In genomic region chr8:71462786-71463185, GRCm38 (mm10) we compare ENCODE assay signal across 8 mouse cellular contexts. TPM values are rescaled to one million over a fixed set of nuclear protein-coding genes. Genes with fewer than 3 reads are reported as not detected.
DNase-seq lines count a peak whose midpoint lies in the region; ATAC-seq and TF ChIP-seq lines count a peak whose summit lies in the region.

No protein-coding gene starts in this region.

- no peak for TF ChIP-seq POLR2A in lung, adult 2 months (IDR thresholded peaks at IDR 0.05; ENCODE audit: borderline replicate concordance, extremely low read depth, low read depth, low read length)

- H3K4me2 ChIP-seq in kidney, embryonic 14.5 days (replicated peaks; ENCODE audit: low read depth, low read length), result peak overlapping the region; percentile 70

- H3K27me3 ChIP-seq in kidney, embryonic 14.5 days (ENCODE audit: control insufficient read depth, insufficient read depth, low read length), result no peaks in the 10 kb centered on the region

- peak; percentile 54 to 55 for DNase-seq in spleen, adult 18-20 months
- DNase-seq in spleen, postnatal 14 days (ENCODE audit: low spot score in 2 of 2), result no peak
- peak; percentile 87 for DNase-seq in cerebellum, adult 9-10 months
- peak; percentile 60 to 61 for DNase-seq in heart, adult 9 months (ENCODE audit: low spot score in 2 of 2)
- no peak for DNase-seq in lung, adult 2 months
- DNase-seq in c-Kit-positive CD71-positive TER-119-positive erythroid progenitor cells, embryonic 14.5 days (ENCODE audit: low spot score), result no peak

- H3K9ac ChIP-seq in kidney, embryonic 14.5 days (ENCODE audit: low read depth, low read length), result peak overlapping the region; percentile 82

- H3K36me3 ChIP-seq in kidney, embryonic 14.5 days (ENCODE audit: control insufficient read depth, insufficient read depth, low read length), result peaks cover 27% of the 10 kb centered on the region

- H3K4me3 ChIP-seq in kidney, embryonic 14.5 days (ENCODE audit: low read length), result peak overlapping the region; percentile 81
- H3K4me3 ChIP-seq in lung, adult 2 months (replicated peaks; ENCODE audit: extremely low read depth, low read depth, low read length), result peak overlapping the region; percentile 78

- peak; percentile 0; the same call in 1 of the 2 replicates for ATAC-seq in kidney, embryonic 14.5 days (ENCODE audit: low FRiP score, low TSS enrichment)
- ATAC-seq in neutrophil, adult 5-6 weeks (ENCODE audit: extremely low read depth, insufficient number of reproducible peaks, low FRiP score, poor library complexity, severe bottlenecking), result peak; percentile 30

- 6% methylated on average over 16 of the region's 16 CpGs for WGBS in kidney, embryonic 14.5 days
- whole genome bisulfite sequencing in lung, adult 2 months, result 6% methylated on average over 16 of the region's 16 CpGs

- H3K9me3 ChIP-seq in kidney, embryonic 14.5 days (ENCODE audit: control insufficient read depth, low read length), result no peaks in the 10 kb centered on the region

- H3K4me1 ChIP-seq in kidney, embryonic 14.5 days (ENCODE audit: control insufficient read depth, insufficient read depth, low read length), result peaks cover 15% of the 10 kb centered on the region
- peaks cover 6% of the 10 kb centered on the region for H3K4me1 ChIP-seq in lung, adult 2 months (ENCODE audit: control insufficient read depth, insufficient read depth, low read length)

- H3K27ac ChIP-seq in kidney, embryonic 14.5 days (ENCODE audit: low read depth, low read length), result no peak overlapping the region

- TF ChIP-seq CTCF in lung, adult 2 months (IDR thresholded peaks at IDR 0.05; ENCODE audit: insufficient read depth, low read length), result no peak

RNA-seq across cellular contexts. Expression of gene Abhd8, which starts 0.7 kb away (rescaled TPM):
- 26.5 and 32.5 TPM in 2 replicates for polyA plus RNA-seq in kidney, embryonic 14.5 days (2014; fragmentation: Nextera tagmentation; extraction: Ambion mirVana)
- 38.1 and 43.3 TPM in 2 replicates for polyA plus RNA-seq in lung, adult 2 months (2012; rRNA removed)
- total RNA-seq in neutrophil, adult 5-6 weeks (2017), result 7.8 and 11.0 TPM in 2 replicates

RNA-seq across cellular contexts. Expression of gene Mrpl34, which starts 2.0 kb away (rescaled TPM):
- 178 and 192 TPM in 2 replicates for polyA plus RNA-seq in kidney, embryonic 14.5 days (2014; fragmentation: Nextera tagmentation; extraction: Ambion mirVana)
- polyA plus RNA-seq in lung, adult 2 months (2012; rRNA removed), result 59.4 and 72.5 TPM in 2 replicates
- 18.0 and 19.5 TPM in 2 replicates for total RNA-seq in neutrophil, adult 5-6 weeks (2017)

RNA-seq across cellular contexts. Expression of gene Dda1, which starts 6.2 kb away (rescaled TPM):
- polyA plus RNA-seq in kidney, embryonic 14.5 days (2014; fragmentation: Nextera tagmentation; extraction: Ambion mirVana), result 106 and 113 TPM in 2 replicates
- 84.4 and 85.9 TPM in 2 replicates for polyA plus RNA-seq in lung, adult 2 months (2012; rRNA removed)
- 29.2 and 34.6 TPM in 2 replicates for total RNA-seq in neutrophil, adult 5-6 weeks (2017)

RNA-seq across cellular contexts. Expression of gene Ano8, which starts 23.0 kb away (rescaled TPM):
- 2.9 and 3.4 TPM in 2 replicates for polyA plus RNA-seq in kidney, embryonic 14.5 days (2014; fragmentation: Nextera tagmentation; extraction: Ambion mirVana)
- 25.5 and 30.6 TPM in 2 replicates for polyA plus RNA-seq in lung, adult 2 months (2012; rRNA removed)
- 6.1 and 8.5 TPM in 2 replicates for total RNA-seq in neutrophil, adult 5-6 weeks (2017)

RNA-seq across cellular contexts. Expression of gene Gtpbp3, which starts 25.1 kb away (rescaled TPM):
- polyA plus RNA-seq in kidney, embryonic 14.5 days (2014; fragmentation: Nextera tagmentation; extraction: Ambion mirVana), result 6.6 and 8.4 TPM in 2 replicates
- polyA plus RNA-seq in lung, adult 2 months (2012; rRNA removed), result 26.0 and 30.4 TPM in 2 replicates
- 15.2 and 19.7 TPM in 2 replicates for total RNA-seq in neutrophil, adult 5-6 weeks (2017)

Comparison
In these comparisons a context has a peak if more than half of its experiments do, and no peak if none do; other contexts are left out.
1. DNase-seq: peak in spleen, adult 18-20 months (2 of 2), cerebellum, adult 9-10 months (single experiment) and heart, adult 9 months (2 of 2); none in spleen, postnatal 14 days (0 of 2), lung, adult 2 months (single experiment) and c-Kit-positive CD71-positive TER-119-positive erythroid progenitor cells, embryonic 14.5 days (single experiment).